Mouse (Mus musculus): ENCODE measurements around the gene Tardbp. TPM values are rescaled to one million over a fixed set of nuclear protein-coding genes. Genes with fewer than 3 reads are reported as not detected.

Gene Tardbp
- polyA plus RNA-seq, 1 experiment from 2014 or later: 450 TPM

DNA sequence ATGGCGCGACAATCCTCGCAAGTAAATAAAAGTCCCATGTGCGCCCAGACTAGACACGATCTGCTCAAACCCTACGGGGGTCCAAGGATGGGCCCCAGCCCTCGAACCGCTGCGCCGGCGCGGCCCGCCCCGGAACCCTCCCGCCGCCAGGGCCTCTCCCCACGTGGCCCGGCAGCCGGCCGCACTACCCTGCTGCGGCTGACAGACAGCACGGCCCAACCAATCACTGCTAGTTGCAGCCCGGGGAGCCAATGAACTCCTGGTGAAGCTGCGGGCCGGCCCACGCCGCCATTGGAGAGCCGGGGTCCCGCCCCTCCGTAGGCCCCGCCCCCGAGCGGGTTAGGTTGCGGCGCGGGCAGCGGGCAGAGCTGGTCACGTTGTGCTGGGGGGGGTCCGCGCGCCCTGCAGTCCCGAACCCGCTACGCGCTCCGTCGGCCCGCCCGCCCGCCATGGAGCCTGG, 35.6 kb downstream of the Tardbp start, which contains the start of gene Srm:
TSS of gene Srm (plus strand) at position 333 of the 460 bp plus-strand sequence.
- Histone ChIP-seq H3K27ac (replicated peaks) (peak within 1 kb of the TSS; percentile 89), H3K36me3 (replicated peaks) (peaks cover 38% of the 10 kb centered on the region), H3K4me3 (peak within 1 kb of the TSS; percentile 80), H3K9me3 (no peaks in the 10 kb centered on the region), H3K27me3 (replicated peaks; ENCODE audit: low read depth, poor library complexity, severe bottlenecking) (no peaks in the 10 kb centered on the region), H3K4me1 (peaks cover 27% of the 10 kb centered on the region)
- DNase-seq (ENCODE audit: low spot score): peak; percentile 99
- WGBS: under 1% methylated on average over 50 of the region's 50 CpGs

DNA sequence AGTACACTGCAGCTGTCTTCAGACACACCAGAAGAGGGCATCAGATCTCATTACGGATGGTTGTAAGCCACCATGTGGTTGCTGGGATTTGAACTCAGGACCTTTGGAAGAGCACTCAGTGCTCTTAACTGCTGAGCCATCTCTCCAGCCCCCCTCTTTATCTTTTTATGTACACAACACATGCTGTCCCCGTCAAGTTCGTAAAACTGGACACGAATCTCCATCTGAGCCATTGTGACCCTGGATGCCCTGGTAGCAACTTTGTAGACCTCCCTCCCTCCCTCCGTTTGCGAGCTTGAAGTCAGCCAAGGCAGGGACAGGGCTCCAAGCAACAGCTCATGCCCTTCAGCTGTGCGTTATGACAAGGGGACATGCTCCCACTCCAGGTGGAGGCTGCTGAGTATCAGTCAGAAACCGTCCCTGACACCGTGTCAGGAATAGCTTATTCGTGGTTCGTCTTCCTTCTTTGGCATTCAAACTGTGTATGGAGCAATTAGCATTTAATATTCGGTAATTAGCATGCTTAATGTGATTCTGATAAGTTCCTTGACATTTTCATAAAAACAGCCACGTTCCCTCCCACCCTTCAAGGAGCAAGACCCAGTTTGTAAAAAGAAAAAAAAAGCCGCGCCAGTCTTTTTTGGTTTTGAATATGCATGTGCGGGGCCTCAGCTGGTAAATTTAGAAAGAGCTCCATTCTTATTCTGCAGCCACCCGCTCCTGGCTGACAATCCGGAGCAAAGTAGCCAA, 36.2 kb downstream of the Tardbp start:
- Histone ChIP-seq H3K27me3 (replicated peaks; ENCODE audit: low read depth, poor library complexity, severe bottlenecking) (no peaks in the 10 kb centered on the region), H3K9me3 (no peaks in the 10 kb centered on the region), H3K27ac (replicated peaks) (peak overlapping the region; percentile 89), H3K36me3 (replicated peaks) (peaks cover 32% of the 10 kb centered on the region), H3K4me3 (peak overlapping the region; percentile 80), H3K4me1 (peaks cover 27% of the 10 kb centered on the region)
- 9% methylated on average over 18 of the region's 18 CpGs for WGBS
- peak; percentile 43 for DNase-seq (ENCODE audit: low spot score)

DNA sequence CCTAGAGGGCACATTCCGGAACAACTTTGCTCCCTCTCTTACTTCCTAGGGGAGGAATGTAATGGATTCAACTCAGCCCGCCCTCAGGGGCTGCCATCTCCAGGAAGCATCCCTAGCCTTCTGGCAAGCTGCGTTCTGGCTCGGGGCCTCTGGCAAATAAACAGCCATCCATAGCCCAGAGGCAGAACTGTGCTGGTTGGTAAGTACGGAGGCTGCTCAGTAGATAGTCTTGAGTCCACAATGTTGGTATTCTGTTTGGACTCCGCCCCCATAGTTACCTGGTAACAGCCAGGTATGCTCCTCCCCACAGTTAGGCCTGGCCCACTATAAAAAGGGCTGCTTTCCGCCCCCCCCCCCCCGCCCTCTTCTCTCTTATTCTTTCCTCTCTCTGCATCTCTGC, 37.3 kb downstream of the Tardbp start:
- Histone ChIP-seq H3K36me3 (replicated peaks) (peaks cover 22% of the 10 kb centered on the region), H3K4me3 (no peak overlapping the region), H3K4me1 (peaks cover 27% of the 10 kb centered on the region), H3K27ac (replicated peaks) (no peak overlapping the region), H3K9me3 (no peaks in the 10 kb centered on the region), H3K27me3 (replicated peaks; ENCODE audit: low read depth, poor library complexity, severe bottlenecking) (no peaks in the 10 kb centered on the region)
- DNase-seq (ENCODE audit: low spot score): no peak
- 49% methylated on average over 7 of the region's 8 CpGs for WGBS

DNA sequence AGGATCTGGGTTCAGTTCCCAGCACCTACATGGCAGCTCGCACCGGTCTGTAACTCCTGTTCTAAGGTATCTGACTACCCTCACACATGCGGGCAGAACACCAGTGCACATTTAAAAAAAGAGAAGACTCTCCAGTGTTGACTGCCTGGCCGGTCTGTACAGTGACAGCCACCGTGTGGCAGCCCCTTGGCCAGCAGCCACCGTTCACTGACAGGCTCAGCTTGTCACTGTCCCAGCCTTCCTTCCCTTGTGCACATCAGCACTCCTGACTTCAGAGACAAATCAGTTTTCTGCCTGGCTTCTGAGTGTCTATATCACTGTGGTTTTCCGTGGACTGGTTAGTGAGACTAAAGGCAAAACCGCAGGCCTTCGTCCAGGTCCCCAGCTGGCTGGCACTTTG, 38.0 kb downstream of the Tardbp start:
- WGBS: 84% methylated on average over 9 of the region's 9 CpGs

DNA sequence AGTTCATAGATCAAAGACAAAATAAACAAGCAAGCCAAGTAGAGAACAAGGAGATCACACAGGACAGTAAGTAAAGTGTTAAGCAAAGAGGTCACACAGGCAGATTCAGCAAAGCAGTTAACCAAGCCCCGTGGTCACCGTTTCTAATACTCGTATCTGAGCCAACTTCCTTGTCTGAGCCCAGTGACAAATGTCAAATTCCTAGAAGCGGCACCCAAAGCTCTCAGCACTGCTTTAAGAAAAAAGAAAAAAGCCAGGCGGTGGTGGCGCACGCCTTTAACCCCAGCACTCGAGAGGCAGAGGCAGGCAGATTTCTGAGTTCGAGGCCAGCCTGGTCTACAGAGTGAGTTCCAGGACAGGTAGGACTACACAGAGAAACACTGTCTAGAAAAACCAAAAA, 40.2 kb downstream of the Tardbp start:
- no peaks in the 10 kb centered on the region for H3K9me3 ChIP-seq
- H3K27ac ChIP-seq (replicated peaks): no peak overlapping the region
- WGBS: 84% methylated on average over 9 of the region's 9 CpGs
- H3K36me3 ChIP-seq (replicated peaks): peaks cover 21% of the 10 kb centered on the region
- H3K27me3 ChIP-seq (replicated peaks; ENCODE audit: low read depth, poor library complexity, severe bottlenecking): no peaks in the 10 kb centered on the region
- DNase-seq (ENCODE audit: low spot score): no peak
- H3K4me3 ChIP-seq: no peak overlapping the region
- H3K4me1 ChIP-seq: peaks cover 9% of the 10 kb centered on the region

More for the DNA sequence above, 38.0 kb downstream of the Tardbp start:
- no peak overlapping the region for H3K4me3 ChIP-seq
- H3K36me3 ChIP-seq (replicated peaks): peaks cover 14% of the 10 kb centered on the region
- no peaks in the 10 kb centered on the region for H3K9me3 ChIP-seq
- no peaks in the 10 kb centered on the region for H3K27me3 ChIP-seq (replicated peaks; ENCODE audit: low read depth, poor library complexity, severe bottlenecking)
- no peak overlapping the region for H3K27ac ChIP-seq (replicated peaks)
- peaks cover 27% of the 10 kb centered on the region for H3K4me1 ChIP-seq
- no peak for DNase-seq (ENCODE audit: low spot score)

DNA sequence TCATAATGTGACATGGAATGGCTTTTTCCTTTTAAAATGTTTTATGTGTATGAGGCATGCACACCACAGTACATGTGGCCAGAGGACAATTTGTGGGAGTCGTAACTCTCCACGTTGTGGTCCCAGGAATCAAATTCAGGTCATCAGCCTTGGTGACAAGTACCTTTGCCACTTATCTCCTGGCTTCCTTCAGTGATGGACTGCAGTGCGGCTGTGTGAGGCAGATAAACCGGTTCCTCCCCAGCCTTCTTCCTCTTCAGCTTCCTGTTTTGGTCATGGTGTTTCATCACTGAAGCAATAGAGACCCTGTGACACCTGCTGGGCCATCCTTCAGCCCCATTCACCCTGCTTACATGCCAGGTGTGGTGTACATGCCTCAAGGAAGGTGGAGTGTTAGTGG, 43.6 kb downstream of the Tardbp start:
- no peak overlapping the region for H3K27ac ChIP-seq (replicated peaks)
- WGBS: 81% methylated on average over 4 of the region's 4 CpGs
- H3K4me3 ChIP-seq: no peak overlapping the region
- no peaks in the 10 kb centered on the region for H3K27me3 ChIP-seq (replicated peaks; ENCODE audit: low read depth, poor library complexity, severe bottlenecking)
- no peaks in the 10 kb centered on the region for H3K9me3 ChIP-seq
- no peaks in the 10 kb centered on the region for H3K4me1 ChIP-seq
- DNase-seq (ENCODE audit: low spot score): no peak
- peaks cover 55% of the 10 kb centered on the region for H3K36me3 ChIP-seq (replicated peaks)

DNA sequence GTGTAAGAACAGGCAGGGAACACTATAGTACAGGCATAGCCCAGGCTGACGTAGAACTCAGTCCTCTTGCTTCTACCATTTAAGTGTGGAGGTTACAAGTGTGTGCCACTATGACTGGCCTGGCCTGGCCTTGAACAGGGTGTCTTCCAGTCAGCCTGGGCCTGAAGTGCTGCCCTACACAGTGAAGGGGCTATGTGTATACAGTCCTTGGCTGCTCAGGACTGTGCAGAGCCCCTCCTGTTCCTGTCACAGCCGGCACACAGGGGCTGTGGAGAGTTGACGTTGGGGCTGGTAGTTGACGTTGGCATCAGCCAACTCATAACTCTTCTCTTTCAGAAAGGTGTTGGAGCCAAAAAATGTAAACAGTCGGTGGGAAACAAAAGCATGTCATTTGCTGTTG, 45.4 kb downstream of the Tardbp start:
- peaks cover 73% of the 10 kb centered on the region for H3K36me3 ChIP-seq (replicated peaks)
- H3K27ac ChIP-seq (replicated peaks): no peak overlapping the region
- no peaks in the 10 kb centered on the region for H3K4me1 ChIP-seq
- 92% methylated on average over 5 of the region's 5 CpGs for whole genome bisulfite sequencing
- no peak for DNase-seq (ENCODE audit: low spot score)
- no peaks in the 10 kb centered on the region for H3K9me3 ChIP-seq
- no peak overlapping the region for H3K4me3 ChIP-seq
- no peaks in the 10 kb centered on the region for H3K27me3 ChIP-seq (replicated peaks; ENCODE audit: low read depth, poor library complexity, severe bottlenecking)

DNA sequence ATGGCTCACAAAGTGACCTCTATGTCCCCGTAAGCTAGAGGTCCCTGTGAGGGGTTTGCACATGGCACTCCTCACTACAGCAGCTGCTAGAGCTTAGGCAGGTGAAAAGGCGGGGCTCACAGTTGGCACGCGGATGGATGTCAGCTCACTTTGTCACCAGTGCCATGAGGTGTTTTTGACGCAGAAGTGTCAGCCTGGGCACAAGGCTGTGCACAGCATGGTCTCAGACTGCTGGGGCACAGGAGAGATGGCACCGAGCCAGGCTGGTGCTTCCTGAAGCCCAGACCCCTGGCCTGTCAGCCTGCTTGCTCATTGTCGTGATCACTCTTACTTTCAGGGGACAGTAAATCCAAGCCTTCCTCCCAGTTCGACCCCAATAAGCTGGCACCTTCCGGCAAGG, 46.1 kb downstream of the Tardbp start:
- no peak for DNase-seq (ENCODE audit: low spot score)
- Histone ChIP-seq H3K9me3 (no peaks in the 10 kb centered on the region), H3K27me3 (replicated peaks; ENCODE audit: low read depth, poor library complexity, severe bottlenecking) (no peaks in the 10 kb centered on the region), H3K36me3 (replicated peaks) (peaks cover 80% of the 10 kb centered on the region), H3K27ac (replicated peaks) (no peak overlapping the region), H3K4me3 (no peak overlapping the region), H3K4me1 (no peaks in the 10 kb centered on the region)
- 93% methylated on average over 9 of the region's 9 CpGs for WGBS

DNA sequence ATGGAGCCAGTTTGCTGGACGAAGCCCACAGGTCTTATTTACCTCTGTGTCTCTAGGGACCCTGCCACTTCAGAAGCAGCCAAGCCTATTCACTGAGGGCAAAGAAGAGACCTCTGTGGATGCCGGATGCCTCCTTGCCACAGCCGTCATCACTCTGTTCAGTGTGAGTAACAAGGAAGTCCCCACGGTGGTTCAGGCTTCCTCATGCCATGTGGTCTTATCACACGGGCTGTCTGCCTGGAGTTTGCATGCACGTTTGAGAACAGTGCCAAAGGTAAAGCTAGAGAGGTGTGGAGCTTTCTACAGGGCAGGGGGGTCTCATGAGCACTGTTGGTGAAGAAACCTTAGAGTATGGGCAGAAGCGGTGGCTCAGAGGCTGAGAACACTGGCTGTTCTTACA, 53.6 kb downstream of the Tardbp start:
- no peak overlapping the region for H3K4me3 ChIP-seq
- H3K4me1 ChIP-seq: no peaks in the 10 kb centered on the region
- 89% methylated on average over 7 of the region's 7 CpGs for WGBS
- no peaks in the 10 kb centered on the region for H3K9me3 ChIP-seq
- no peak overlapping the region for H3K27ac ChIP-seq (replicated peaks)
- H3K36me3 ChIP-seq (replicated peaks): peaks cover 100% of the 10 kb centered on the region
- H3K27me3 ChIP-seq (replicated peaks; ENCODE audit: low read depth, poor library complexity, severe bottlenecking): no peaks in the 10 kb centered on the region
- no peak for DNase-seq (ENCODE audit: low spot score)

DNA sequence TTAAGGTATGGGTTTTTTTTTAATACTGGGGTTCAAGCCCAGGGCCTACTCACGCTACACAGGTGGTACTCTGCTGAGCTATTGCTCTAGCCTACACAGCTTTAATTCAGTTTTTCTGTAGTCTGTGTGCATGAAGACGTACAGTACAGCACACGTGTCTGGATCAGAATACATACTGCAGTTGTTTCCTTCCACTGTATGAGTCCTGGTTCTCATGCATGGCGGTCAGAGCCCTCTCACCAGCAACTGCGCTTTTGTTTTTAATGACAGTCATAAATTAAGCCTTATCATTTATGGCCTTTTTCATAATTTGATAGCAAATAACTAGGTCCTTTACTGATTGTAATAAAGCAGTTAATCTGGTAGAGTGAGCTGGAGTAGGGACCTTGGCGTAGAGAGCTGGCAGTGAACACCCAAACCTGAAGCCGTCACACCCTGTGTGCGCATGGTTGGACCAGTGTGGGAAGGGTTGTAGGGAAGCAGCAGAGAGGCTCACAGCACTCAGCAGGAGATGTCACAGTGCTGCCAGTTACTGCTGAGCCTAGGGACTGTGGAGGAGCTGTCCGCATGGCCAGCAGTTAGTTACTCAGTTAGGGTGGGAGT, 56.0 kb downstream of the Tardbp start:
- Histone ChIP-seq H3K27ac (replicated peaks) (no peak overlapping the region), H3K36me3 (replicated peaks) (peaks cover 100% of the 10 kb centered on the region), H3K9me3 (no peaks in the 10 kb centered on the region), H3K4me1 (no peaks in the 10 kb centered on the region), H3K27me3 (replicated peaks; ENCODE audit: low read depth, poor library complexity, severe bottlenecking) (no peaks in the 10 kb centered on the region), H3K4me3 (no peak overlapping the region)
- DNase-seq (ENCODE audit: low spot score): no peak
- 96% methylated on average over 9 of the region's 9 CpGs for WGBS

DNA sequence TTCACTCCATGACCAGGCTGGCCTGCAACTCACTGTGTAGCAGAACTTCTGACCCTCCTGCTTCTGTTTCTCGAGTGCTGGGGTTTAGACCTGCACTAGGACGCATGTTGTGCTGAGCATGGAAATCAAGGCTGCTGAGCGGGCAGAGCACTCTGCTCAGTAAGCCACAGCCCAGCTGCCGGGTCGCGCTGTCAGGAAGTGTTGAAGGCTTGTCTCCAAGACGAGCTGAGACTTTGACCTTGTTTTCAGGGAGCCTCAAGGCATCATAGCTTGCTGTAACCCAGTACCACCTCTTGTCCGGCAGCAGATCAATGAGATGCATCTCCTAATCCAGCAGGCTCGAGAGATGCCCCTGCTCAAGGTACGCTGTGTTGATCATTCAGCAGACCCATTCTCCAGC, 56.7 kb downstream of the Tardbp start:
- Histone ChIP-seq H3K9me3 (no peaks in the 10 kb centered on the region), H3K27me3 (replicated peaks; ENCODE audit: low read depth, poor library complexity, severe bottlenecking) (no peaks in the 10 kb centered on the region), H3K4me1 (no peaks in the 10 kb centered on the region), H3K4me3 (no peak overlapping the region), H3K27ac (replicated peaks) (no peak overlapping the region), H3K36me3 (replicated peaks) (peaks cover 100% of the 10 kb centered on the region)
- no peak for DNase-seq (ENCODE audit: low spot score)
- WGBS: 89% methylated on average over 10 of the region's 10 CpGs

DNA sequence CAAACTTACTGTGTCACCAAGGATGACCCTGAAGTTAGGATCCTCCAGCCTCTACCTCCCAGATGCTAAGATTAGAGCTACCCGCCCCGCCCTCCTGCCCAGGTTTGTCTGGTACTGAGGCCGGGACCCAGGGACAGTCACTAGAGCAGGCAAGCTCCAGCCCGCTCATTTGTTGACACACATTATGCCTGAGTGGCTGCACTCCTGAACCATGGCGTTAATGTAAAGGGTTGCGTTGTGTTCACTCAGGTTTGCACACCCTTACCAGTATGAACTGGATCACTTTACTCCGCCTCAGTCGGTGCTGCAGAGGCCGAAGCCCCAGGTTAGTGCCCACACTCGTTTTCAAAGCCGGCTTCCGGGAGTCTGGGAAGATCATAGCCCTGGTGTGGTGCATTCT, 63.2 kb downstream of the Tardbp start:
- H3K4me1 ChIP-seq: peaks cover 8% of the 10 kb centered on the region; the same call in 1 of the 2 replicates
- no peak overlapping the region for H3K4me3 ChIP-seq
- no peaks in the 10 kb centered on the region for H3K27me3 ChIP-seq (replicated peaks; ENCODE audit: low read depth, poor library complexity, severe bottlenecking)
- H3K36me3 ChIP-seq (replicated peaks): peaks cover 88% of the 10 kb centered on the region
- 97% methylated on average over 12 of the region's 12 CpGs for WGBS
- no peak overlapping the region for H3K27ac ChIP-seq (replicated peaks)
- DNase-seq (ENCODE audit: low spot score): no peak
- no peaks in the 10 kb centered on the region for H3K9me3 ChIP-seq

DNA sequence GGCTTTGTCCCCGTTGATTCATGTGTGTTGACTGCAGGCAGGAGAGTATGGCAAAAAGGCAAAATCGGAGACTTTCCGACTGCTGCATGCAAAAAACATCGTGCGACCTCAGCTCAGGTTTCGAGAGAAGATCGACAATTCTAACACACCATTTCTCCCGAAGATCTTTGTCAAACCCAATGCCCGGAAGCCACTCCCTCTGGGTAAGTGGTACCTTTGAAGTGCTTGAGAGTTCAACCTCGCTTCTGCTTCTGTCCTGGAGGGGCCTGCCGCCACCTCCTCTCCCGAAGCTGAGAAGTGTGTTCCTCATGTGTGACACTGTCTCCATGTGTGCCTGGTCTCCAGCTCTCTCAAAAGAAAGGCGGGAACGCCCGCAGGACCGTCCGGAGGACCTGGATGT, 64.1 kb downstream of the Tardbp start:
- H3K4me3 ChIP-seq: no peak overlapping the region
- 95% methylated on average over 17 of the region's 17 CpGs for WGBS
- H3K4me1 ChIP-seq: peaks cover 8% of the 10 kb centered on the region; the same call in 1 of the 2 replicates
- no peaks in the 10 kb centered on the region for H3K9me3 ChIP-seq
- no peak overlapping the region for H3K27ac ChIP-seq (replicated peaks)
- H3K27me3 ChIP-seq (replicated peaks; ENCODE audit: low read depth, poor library complexity, severe bottlenecking): no peaks in the 10 kb centered on the region
- no peak for DNase-seq (ENCODE audit: low spot score)
- H3K36me3 ChIP-seq (replicated peaks): peaks cover 79% of the 10 kb centered on the region
